Mouse (Mus musculus): ENCODE results near the gene Gstcd. TPM values are rescaled to one million over a fixed set of nuclear protein-coding genes. Genes with fewer than 3 reads are reported as not detected.

Gstcd gene
- polyA plus RNA-seq, 1 experiment, result 4.0 TPM

- H3K4me3 ChIP-seq (ENCODE audit: insufficient read depth, low read length), result no peak overlapping the region
- no peak for TF ChIP-seq POLR2A (IDR thresholded peaks at IDR 0.05; ENCODE audit: extremely low read depth, insufficient read depth, low read length)
- TF ChIP-seq CTCF (IDR thresholded peaks at IDR 0.05; ENCODE audit: extremely low read depth, insufficient read depth, low read length), result no peak
- no peaks in the 10 kb centered on the region for H3K4me1 ChIP-seq (ENCODE audit: control insufficient read depth, insufficient read depth, low read length)
- H3K27ac ChIP-seq (ENCODE audit: insufficient read depth, low read length), result no peak overlapping the region
Observed at GRCm38 (mm10) chr3:132983845-132984485, 107.9 kb downstream of the Gstcd start.

- Histone ChIP-seq H3K27ac (ENCODE audit: insufficient read depth, low read length) (no peak overlapping the region), H3K4me3 (ENCODE audit: insufficient read depth, low read length) (no peak overlapping the region), H3K4me1 (ENCODE audit: control insufficient read depth, insufficient read depth, low read length) (no peaks in the 10 kb centered on the region)
- TF ChIP-seq CTCF (IDR thresholded peaks at IDR 0.05; ENCODE audit: extremely low read depth, insufficient read depth, low read length) (no peak), POLR2A (IDR thresholded peaks at IDR 0.05; ENCODE audit: extremely low read depth, insufficient read depth, low read length) (no peak)
Observed at GRCm38 (mm10) chr3:132981968-132982367, 109.9 kb downstream of the Gstcd start.

GRCm38 (mm10) chr3:132979781-132980461, 111.9 kb downstream of the Gstcd start:
- Histone ChIP-seq H3K4me1 (ENCODE audit: control insufficient read depth, insufficient read depth, low read length) (no peaks in the 10 kb centered on the region), H3K27ac (ENCODE audit: insufficient read depth, low read length) (no peak overlapping the region), H3K4me3 (ENCODE audit: insufficient read depth, low read length) (no peak overlapping the region)
- no peak for TF ChIP-seq POLR2A (IDR thresholded peaks at IDR 0.05; ENCODE audit: extremely low read depth, insufficient read depth, low read length)
- TF ChIP-seq CTCF (IDR thresholded peaks at IDR 0.05; ENCODE audit: extremely low read depth, insufficient read depth, low read length), result no peak

GRCm38 (mm10) chr3:132966255-132966654, 125.6 kb downstream of the Gstcd start:
- Histone ChIP-seq H3K27ac (ENCODE audit: insufficient read depth, low read length) (no peak overlapping the region), H3K4me1 (ENCODE audit: control insufficient read depth, insufficient read depth, low read length) (no peaks in the 10 kb centered on the region), H3K4me3 (ENCODE audit: insufficient read depth, low read length) (no peak overlapping the region)
- TF ChIP-seq POLR2A (IDR thresholded peaks at IDR 0.05; ENCODE audit: extremely low read depth, insufficient read depth, low read length) (no peak), CTCF (IDR thresholded peaks at IDR 0.05; ENCODE audit: extremely low read depth, insufficient read depth, low read length) (no peak)

- Histone ChIP-seq H3K4me1 (ENCODE audit: control insufficient read depth, insufficient read depth, low read length) (no peaks in the 10 kb centered on the region), H3K27ac (ENCODE audit: insufficient read depth, low read length) (no peak overlapping the region), H3K4me3 (ENCODE audit: insufficient read depth, low read length) (no peak overlapping the region)
- no peak for TF ChIP-seq POLR2A (IDR thresholded peaks at IDR 0.05; ENCODE audit: extremely low read depth, insufficient read depth, low read length)
- no peak for TF ChIP-seq CTCF (IDR thresholded peaks at IDR 0.05; ENCODE audit: extremely low read depth, insufficient read depth, low read length)
Observed at GRCm38 (mm10) chr3:132964715-132965507, 126.9 kb downstream of the Gstcd start.

GRCm38 (mm10) chr3:132962631-132963361, 129.0 kb downstream of the Gstcd start:
- Histone ChIP-seq H3K27ac (ENCODE audit: insufficient read depth, low read length) (no peak overlapping the region), H3K4me1 (ENCODE audit: control insufficient read depth, insufficient read depth, low read length) (no peaks in the 10 kb centered on the region), H3K4me3 (ENCODE audit: insufficient read depth, low read length) (no peak overlapping the region)
- no peak for TF ChIP-seq CTCF (IDR thresholded peaks at IDR 0.05; ENCODE audit: extremely low read depth, insufficient read depth, low read length)
- no peak for TF ChIP-seq POLR2A (IDR thresholded peaks at IDR 0.05; ENCODE audit: extremely low read depth, insufficient read depth, low read length)

- Histone ChIP-seq H3K4me3 (ENCODE audit: insufficient read depth, low read length) (peak overlapping the region; percentile 51; the same call in 1 of the 2 replicates), H3K4me1 (ENCODE audit: control insufficient read depth, insufficient read depth, low read length) (no peaks in the 10 kb centered on the region), H3K27ac (ENCODE audit: insufficient read depth, low read length) (no peak overlapping the region)
- no peak for TF ChIP-seq CTCF (IDR thresholded peaks at IDR 0.05; ENCODE audit: extremely low read depth, insufficient read depth, low read length)
- no peak for TF ChIP-seq POLR2A (IDR thresholded peaks at IDR 0.05; ENCODE audit: extremely low read depth, insufficient read depth, low read length)
Observed at GRCm38 (mm10) chr3:132950529-132950880, 141.3 kb downstream of the Gstcd start.

- Histone ChIP-seq H3K27ac (ENCODE audit: insufficient read depth, low read length) (no peak within 1 kb of the TSS), H3K4me3 (ENCODE audit: insufficient read depth, low read length) (peak within 1 kb of the TSS; percentile 51), H3K4me1 (ENCODE audit: control insufficient read depth, insufficient read depth, low read length) (no peaks in the 10 kb centered on the region)
- TF ChIP-seq CTCF (IDR thresholded peaks at IDR 0.05; ENCODE audit: extremely low read depth, insufficient read depth, low read length), result no peak
- no peak for TF ChIP-seq POLR2A (IDR thresholded peaks at IDR 0.05; ENCODE audit: extremely low read depth, insufficient read depth, low read length)
Observed at GRCm38 (mm10) chr3:132949791-132950528, 141.9 kb downstream of the Gstcd start, which contains the start of gene Npnt. Gene Npnt (minus strand): TSS chr3:132950291.

All from cortical plate, adult 2 months (tissue).